Mouse (Mus musculus) forebrain, postnatal 0 days (tissue): Measurements from ENCODE around the gene Fosl2. TPM values are rescaled to one million over a fixed set of nuclear protein-coding genes. Genes with fewer than 3 reads are reported as not detected.

Experiments used
- ATAC-seq: fragments of 200-750 bp; cut with Nextera tagmentation; 2 replicates; pipeline ENCODE4 v1.8.0; 2017; ENCODE audit warnings: mild to moderate bottlenecking, moderate library complexity
- DNase-seq: peaks from one replicate; pipeline ENCODE4 v3.0.0-alpha.2; 2015
- H3K27ac ChIP-seq: fragments of 300-500 bp; sonication (generic); 2 replicates; pipeline ENCODE4 v1.5.1; 2014; ENCODE audit warnings: low read depth, mild to moderate bottlenecking, antibody characterized with exemption, low read length, moderate library complexity, mixed read lengths
- H3K27me3 ChIP-seq: fragments of 300-500 bp; sonication (generic); 2 replicates; pipeline ENCODE4 v1.6.1; 2014; ENCODE audit warnings: mild to moderate bottlenecking, low read length, mixed read lengths; ENCODE audit not compliant: insufficient read depth
- H3K36me3 ChIP-seq: fragments of 300-500 bp; sonication (generic); 2 replicates; pipeline ENCODE4 v1.6.1; 2014; ENCODE audit warnings: mild to moderate bottlenecking, moderate library complexity; ENCODE audit not compliant: insufficient read depth
- H3K4me1 ChIP-seq: fragments of 300-500 bp; sonication (generic); 2 replicates; pipeline ENCODE4 v1.6.1; 2014; ENCODE audit warnings: antibody characterized with exemption; ENCODE audit not compliant: insufficient read depth
- H3K4me2 ChIP-seq: fragments of 300-500 bp; sonication (generic); 2 replicates; pipeline ENCODE4 v1.6.1; 2014; ENCODE audit warnings: low read depth, mild to moderate bottlenecking, moderate library complexity
- H3K4me3 ChIP-seq: fragments of 300-500 bp; sonication (generic); 2 replicates; pipeline ENCODE4 v1.5.1; 2014; ENCODE audit warnings: low read depth, low read length, mixed read lengths
- H3K9ac ChIP-seq: fragments of 300-500 bp; sonication (generic); 2 replicates; pipeline ENCODE4 v1.6.1; 2014; ENCODE audit warnings: mild to moderate bottlenecking
- H3K9me3 ChIP-seq: fragments of 300-500 bp; sonication (generic); 2 replicates; pipeline ENCODE4 v1.6.1; 2016; ENCODE audit warnings: low read length
- CTCF ChIP-seq: sonication (generic); IDR thresholded peaks from 2 replicates; pipeline ENCODE4 v1.5.1; 2016; ENCODE audit warnings: antibody characterized with exemption, control low read depth, low read depth
- WGBS: fragments of 180-500 bp; shearing (Covaris S2); extraction: QIAGEN DNeasy Blood & Tissue Kit; methylation state at CpG from one replicate; pipeline ENCODE4 v1.1.7; 2014; 5-methylcytosine and 5-hydroxymethylcytosine counted together
- polyA plus RNA-seq: library from polyadenylated mRNA; unstranded; fragments of >200 nt; fragmentation: Nextera tagmentation; extraction: Ambion mirVana; gene quantifications from 2 replicates; pipeline ENCODE4 v1.2.1, GENCODE M21; 2015
- total RNA-seq: library from RNA; depleted of rRNA; stranded (reverse); fragments of >200 nt; gene quantifications from 2 replicates; pipeline ENCODE4 v1.2.3, GENCODE M21; 2014; rRNA removed

Gene Fosl2
- total and polyA plus RNA-seq, 2 experiments from 2014 or later = 4.0 to 20.8 TPM

- ATAC-seq = no peak
- 63% methylated on average over 12 of the region's 12 CpGs for WGBS
- H3K4me3 ChIP-seq = no peak overlapping the region
Observed at GRCm38 (mm10) chr5:32195857-32196609, 60.4 kb downstream of the Fosl2 start.

GRCm38 (mm10) chr5:32197698-32198097, 62.1 kb downstream of the Fosl2 start:
- peak; percentile 76 for TF ChIP-seq CTCF
- no peak overlapping the region for H3K9ac ChIP-seq
- WGBS = 17% methylated on average over 4 of the region's 4 CpGs
- H3K4me3 ChIP-seq = no peak overlapping the region
- H3K4me2 ChIP-seq = no peak overlapping the region
- no peak overlapping the region for H3K27ac ChIP-seq
- H3K4me1 ChIP-seq = no peaks in the 10 kb centered on the region
- ATAC-seq = peak; percentile 56
- no peaks in the 10 kb centered on the region for H3K27me3 ChIP-seq
- no peaks in the 10 kb centered on the region for H3K9me3 ChIP-seq
- H3K36me3 ChIP-seq = no peaks in the 10 kb centered on the region
- DNase-seq = peak; percentile 75

More at GRCm38 (mm10) chr5:32195857-32196609, 60.4 kb downstream of the Fosl2 start:
- TF ChIP-seq CTCF = peak; percentile 15; the same call in 1 of the 2 replicates
- no peak for DNase-seq
- H3K27me3 ChIP-seq = no peaks in the 10 kb centered on the region
- H3K9ac ChIP-seq = no peak overlapping the region
- no peaks in the 10 kb centered on the region for H3K36me3 ChIP-seq
- no peaks in the 10 kb centered on the region for H3K9me3 ChIP-seq
- H3K4me2 ChIP-seq = no peak overlapping the region
- no peaks in the 10 kb centered on the region for H3K4me1 ChIP-seq
- no peak overlapping the region for H3K27ac ChIP-seq

- no peak for TF ChIP-seq CTCF
- H3K9ac ChIP-seq = no peak overlapping the region
- 78% methylated on average over 3 of the region's 3 CpGs for WGBS
- no peaks in the 10 kb centered on the region for H3K27me3 ChIP-seq
- DNase-seq = no peak
- no peaks in the 10 kb centered on the region for H3K4me1 ChIP-seq
- no peak overlapping the region for H3K27ac ChIP-seq
- H3K9me3 ChIP-seq = no peaks in the 10 kb centered on the region
- H3K36me3 ChIP-seq = no peaks in the 10 kb centered on the region
- H3K4me2 ChIP-seq = no peak overlapping the region
- H3K4me3 ChIP-seq = no peak overlapping the region
- ATAC-seq = no peak
Observed at GRCm38 (mm10) chr5:32199136-32199535, 63.5 kb downstream of the Fosl2 start.

- DNase-seq = no peak
- H3K4me1 ChIP-seq = no peaks in the 10 kb centered on the region
- no peaks in the 10 kb centered on the region for H3K36me3 ChIP-seq
- 93% methylated on average over 3 of the region's 3 CpGs for WGBS
- H3K9ac ChIP-seq = no peak overlapping the region
- no peak overlapping the region for H3K27ac ChIP-seq
- TF ChIP-seq CTCF = no peak
- ATAC-seq = no peak
- no peaks in the 10 kb centered on the region for H3K27me3 ChIP-seq
- no peak overlapping the region for H3K4me3 ChIP-seq
- no peak overlapping the region for H3K4me2 ChIP-seq
- no peaks in the 10 kb centered on the region for H3K9me3 ChIP-seq
Observed at GRCm38 (mm10) chr5:32199594-32199993, 64.0 kb downstream of the Fosl2 start.

GRCm38 (mm10) chr5:32204653-32205052, 69.1 kb downstream of the Fosl2 start:
- Histone ChIP-seq H3K36me3 (no peaks in the 10 kb centered on the region), H3K4me1 (no peaks in the 10 kb centered on the region), H3K27ac (no peak overlapping the region), H3K9ac (no peak overlapping the region), H3K4me2 (no peak overlapping the region), H3K27me3 (no peaks in the 10 kb centered on the region), H3K9me3 (no peaks in the 10 kb centered on the region), H3K4me3 (no peak overlapping the region)
- 74% methylated on average over 4 of the region's 4 CpGs for WGBS
- peak; percentile 59 for TF ChIP-seq CTCF
- DNase-seq (no peak), ATAC-seq (no peak)

- Histone ChIP-seq H3K4me1 (no peaks in the 10 kb centered on the region), H3K36me3 (no peaks in the 10 kb centered on the region), H3K9me3 (no peaks in the 10 kb centered on the region), H3K4me2 (no peak overlapping the region), H3K9ac (no peak overlapping the region), H3K27ac (no peak overlapping the region), H3K27me3 (no peaks in the 10 kb centered on the region), H3K4me3 (no peak overlapping the region)
- TF ChIP-seq CTCF = no peak
- ATAC-seq (no peak), DNase-seq (no peak)
- 67% methylated on average over 2 of the region's 2 CpGs for WGBS
Observed at GRCm38 (mm10) chr5:32206726-32207125, 71.1 kb downstream of the Fosl2 start.

Other genes with a start within 250 kb of the Fosl2 start
- gene Plb1, start 96.9 kb downstream of the Fosl2 start, total RNA-seq = 0.38 and 0.85 TPM in 2 replicates
- gene Plb1, start 96.9 kb downstream of the Fosl2 start, polyA plus RNA-seq = 0.44 and 0.50 TPM in 2 replicates